Mouse (Mus musculus): ENCODE data around the gene Asb7.

Asb7 gene

GRCm38 (mm10) chr7:66689294-66689619 lies at the start of gene Asb7:
TSS of gene Asb7 (minus strand) at chr7:66689596.
- DNase-seq: no peak

- no peak for DNase-seq
Measured at GRCm38 (mm10) chr7:66737418-66737817, 48.0 kb upstream of the Asb7 start.

- no peak for DNase-seq
Measured at GRCm38 (mm10) chr7:66734993-66735392, 45.6 kb upstream of the Asb7 start.

- DNase-seq: no peak
Measured at GRCm38 (mm10) chr7:66734466-66734865, 45.1 kb upstream of the Asb7 start.

GRCm38 (mm10) chr7:66733882-66734281 lies 44.5 kb upstream of the Asb7 start:
- peak; percentile 82 for DNase-seq

GRCm38 (mm10) chr7:66733431-66733830 lies 44.0 kb upstream of the Asb7 start:
- no peak for DNase-seq

GRCm38 (mm10) chr7:66729232-66729631 lies 39.8 kb upstream of the Asb7 start:
- no peak for DNase-seq

GRCm38 (mm10) chr7:66728072-66728471 lies 38.7 kb upstream of the Asb7 start:
- DNase-seq: no peak

- DNase-seq: no peak
Measured at GRCm38 (mm10) chr7:66724954-66725353, 35.6 kb upstream of the Asb7 start.

- DNase-seq: no peak
Measured at GRCm38 (mm10) chr7:66724514-66724913, 35.1 kb upstream of the Asb7 start.

- DNase-seq: no peak
Measured at GRCm38 (mm10) chr7:66711166-66711565, 21.8 kb upstream of the Asb7 start.

- DNase-seq: no peak
Measured at GRCm38 (mm10) chr7:66704631-66705030, 15.2 kb upstream of the Asb7 start.

- no peak for DNase-seq
Measured at GRCm38 (mm10) chr7:66702721-66703120, 13.3 kb upstream of the Asb7 start.

GRCm38 (mm10) chr7:66694467-66694866 lies 5.1 kb upstream of the Asb7 start:
- peak; percentile 4 for DNase-seq

GRCm38 (mm10) chr7:66689620-66690360 lies 394 bp upstream of the Asb7 start, which contains the start of gene Lins1:
TSS of gene Lins1 (plus strand) at chr7:66689889.
- DNase-seq: peak; percentile 100

- no peak for DNase-seq
Measured at GRCm38 (mm10) chr7:66688721-66689120, 675 bp downstream of the Asb7 start.

GRCm38 (mm10) chr7:66682119-66682863 lies 7.1 kb downstream of the Asb7 start:
- DNase-seq: peak; percentile 61

- DNase-seq: no peak
Measured at GRCm38 (mm10) chr7:66675800-66676199, 13.6 kb downstream of the Asb7 start.

- no peak for DNase-seq
Measured at GRCm38 (mm10) chr7:66667064-66667463, 22.3 kb downstream of the Asb7 start.

- DNase-seq: peak; percentile 33
Measured at GRCm38 (mm10) chr7:66663548-66663947, 25.8 kb downstream of the Asb7 start.

GRCm38 (mm10) chr7:66661572-66661971 lies 27.8 kb downstream of the Asb7 start:
- DNase-seq: peak; percentile 93

- DNase-seq: peak; percentile 72
Measured at GRCm38 (mm10) chr7:66660972-66661371, 28.4 kb downstream of the Asb7 start.

- no peak for DNase-seq
Measured at GRCm38 (mm10) chr7:66660291-66660690, 29.1 kb downstream of the Asb7 start.

GRCm38 (mm10) chr7:66655471-66655870 lies 33.9 kb downstream of the Asb7 start:
- DNase-seq: peak; percentile 64
